Mouse (Mus musculus) midbrain, postnatal 0 days (tissue): ENCODE results near the gene Ffar3. TPM values are rescaled to one million over a fixed set of nuclear protein-coding genes. Genes with fewer than 3 reads are reported as not detected.

Experiments
- ATAC-seq: fragments of 200-750 bp; cut with Nextera tagmentation; 2 replicates; pipeline ENCODE4 v1.8.0; 2017; ENCODE audit warnings: moderate number of reproducible peaks, mild to moderate bottlenecking, moderate TSS enrichment, moderate library complexity; ENCODE audit not compliant: low FRiP score
- DNase-seq: peaks from one replicate; pipeline ENCODE4 v3.0.0-alpha.2; 2015; ENCODE audit warnings: low spot score
- H3K27ac ChIP-seq: fragments of 300-500 bp; sonication (generic); 2 replicates; pipeline ENCODE4 v1.5.1; 2014; ENCODE audit warnings: low read depth, mild to moderate bottlenecking, low read length, mixed read lengths
- H3K27me3 ChIP-seq: fragments of 300-500 bp; sonication (generic); 2 replicates; pipeline ENCODE4 v1.6.1; 2014; ENCODE audit warnings: low read length, control low read depth, mixed read lengths; ENCODE audit not compliant: insufficient read depth
- H3K36me3 ChIP-seq: fragments of 300-500 bp; sonication (generic); 2 replicates; pipeline ENCODE4 v1.6.1; 2014; ENCODE audit warnings: low read length, control low read depth, mixed read lengths; ENCODE audit not compliant: insufficient read depth
- H3K4me1 ChIP-seq: fragments of 300-500 bp; sonication (generic); 2 replicates; pipeline ENCODE4 v1.6.1; 2014; ENCODE audit warnings: mild to moderate bottlenecking, control low read depth, antibody characterized with exemption, low read length, mixed read lengths; ENCODE audit not compliant: insufficient read depth
- H3K4me2 ChIP-seq: fragments of 300-500 bp; sonication (generic); 2 replicates; pipeline ENCODE4 v1.6.1; 2014; ENCODE audit warnings: low read depth, mild to moderate bottlenecking, low read length, mixed read lengths; ENCODE audit not compliant: poor library complexity, severe bottlenecking
- H3K4me3 ChIP-seq: fragments of 300-500 bp; sonication (generic); 2 replicates; pipeline ENCODE4 v1.5.1; 2014; ENCODE audit warnings: low read depth, mild to moderate bottlenecking, low read length, moderate library complexity
- H3K9ac ChIP-seq: fragments of 300-500 bp; sonication (generic); replicated peaks from 2 replicates; pipeline ENCODE4 v1.6.1; 2014; ENCODE audit warnings: mild to moderate bottlenecking, low read length, moderate library complexity, mixed read lengths; ENCODE audit not compliant: poor library complexity, severe bottlenecking
- H3K9me3 ChIP-seq: fragments of 300-500 bp; sonication (generic); 2 replicates; pipeline ENCODE4 v1.6.1; 2016; ENCODE audit warnings: low read length, control low read depth
- CTCF ChIP-seq: IDR thresholded peaks from 2 replicates; pipeline ENCODE4 v1.5.1; 2016; ENCODE audit warnings: antibody characterized with exemption, mild to moderate bottlenecking
- WGBS: fragments of 180-500 bp; shearing (Covaris S2); extraction: QIAGEN DNeasy Blood & Tissue Kit; methylation state at CpG from one replicate; pipeline ENCODE4 v1.1.7; 2014; 5-methylcytosine and 5-hydroxymethylcytosine counted together
- polyA plus RNA-seq: library from polyadenylated mRNA; unstranded; fragments of >200 nt; fragmentation: Nextera tagmentation; extraction: Ambion mirVana; gene quantifications from 2 replicates; pipeline ENCODE4 v1.2.1, GENCODE M21; 2015
- total RNA-seq: library from RNA; depleted of rRNA; stranded (reverse); fragments of >200 nt; gene quantifications from 2 replicates; pipeline ENCODE4 v1.2.3, GENCODE M21; 2014

The Ffar3 gene
- total and polyA plus RNA-seq, 2 experiments from 2014 or later = not detected

DNA sequence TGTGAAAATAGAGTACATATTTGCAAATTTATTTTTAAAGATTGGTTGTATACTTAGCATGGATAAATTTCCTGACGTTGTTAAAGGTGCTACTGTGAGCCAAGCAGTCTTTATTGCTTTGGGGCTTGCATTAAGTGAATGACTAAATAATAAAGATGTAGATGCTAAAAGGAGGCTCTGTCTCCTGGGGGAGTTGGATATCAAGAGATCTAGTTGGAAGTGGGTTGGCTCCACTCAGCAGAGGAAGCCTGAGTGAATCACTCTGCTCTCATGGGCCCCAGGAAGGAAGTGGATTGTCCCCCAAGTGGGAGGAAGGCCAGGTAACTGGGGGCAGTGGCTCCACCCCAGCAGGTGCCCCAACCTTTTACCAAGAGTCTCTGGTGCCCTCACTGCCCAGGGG is 1.8 kb upstream of the Ffar3 start:
- TF ChIP-seq CTCF = no peak
- Histone ChIP-seq H3K4me3 (no peak overlapping the region), H3K9ac (no peak overlapping the region), H3K4me2 (no peak overlapping the region), H3K27ac (no peak overlapping the region), H3K36me3 (no peaks in the 10 kb centered on the region), H3K4me1 (no peaks in the 10 kb centered on the region), H3K27me3 (no peaks in the 10 kb centered on the region; the same call in none of the 2 replicates), H3K9me3 (no peaks in the 10 kb centered on the region)
- WGBS = 66% methylated on average over 1 of the region's 1 CpGs
- DNase-seq = no peak
- ATAC-seq = no peak

GRCm38 (mm10) chr7:30851421-30851820 is 4.6 kb downstream of the Ffar3 start:
- 77% methylated on average over 1 of the region's 1 CpGs for WGBS
- Histone ChIP-seq H3K27ac (no peak overlapping the region), H3K4me1 (peaks cover 2% of the 10 kb centered on the region; the same call in 1 of the 2 replicates), H3K9me3 (no peaks in the 10 kb centered on the region), H3K9ac (no peak overlapping the region), H3K4me3 (no peak overlapping the region), H3K4me2 (no peak overlapping the region), H3K36me3 (no peaks in the 10 kb centered on the region), H3K27me3 (no peaks in the 10 kb centered on the region; the same call in 1 of the 2 replicates)
- ATAC-seq (no peak), DNase-seq (no peak)
- no peak for TF ChIP-seq CTCF

- 86% methylated on average over 6 of the region's 6 CpGs for WGBS
- TF ChIP-seq CTCF = no peak
- Histone ChIP-seq H3K4me1 (peaks cover 2% of the 10 kb centered on the region; the same call in 1 of the 2 replicates), H3K27me3 (no peaks in the 10 kb centered on the region), H3K9ac (no peak overlapping the region), H3K9me3 (no peaks in the 10 kb centered on the region), H3K27ac (no peak overlapping the region), H3K36me3 (no peaks in the 10 kb centered on the region), H3K4me3 (no peak overlapping the region), H3K4me2 (no peak overlapping the region)
- DNase-seq = no peak
- ATAC-seq = no peak
These were observed 8.0 kb downstream of the Ffar3 start for GRCm38 (mm10) chr7:30847934-30848333.

DNA sequence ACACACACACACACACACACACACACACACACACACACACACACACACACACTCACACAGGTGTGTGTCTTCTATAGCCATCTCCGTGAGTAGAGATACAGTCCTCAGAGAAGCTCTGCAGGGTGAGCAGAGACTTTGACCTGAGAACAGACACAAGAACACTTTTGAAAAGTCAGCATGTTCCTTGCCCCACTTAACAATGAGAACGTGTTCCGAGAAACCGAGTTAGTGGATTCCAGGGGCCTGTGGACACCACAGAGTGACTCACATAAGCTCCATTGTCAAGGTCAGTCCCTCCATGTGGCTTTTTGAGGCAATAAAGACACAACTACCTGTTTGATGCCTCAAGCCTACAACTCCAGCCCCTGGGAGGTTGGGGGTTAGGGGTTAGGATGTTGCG is 8.6 kb downstream of the Ffar3 start:
- Histone ChIP-seq H3K27ac (no peak overlapping the region), H3K9me3 (no peaks in the 10 kb centered on the region), H3K27me3 (no peaks in the 10 kb centered on the region), H3K4me1 (peaks cover 2% of the 10 kb centered on the region; the same call in 1 of the 2 replicates), H3K36me3 (no peaks in the 10 kb centered on the region), H3K4me3 (no peak overlapping the region), H3K9ac (no peak overlapping the region), H3K4me2 (no peak overlapping the region)
- DNase-seq (no peak), ATAC-seq (no peak)
- TF ChIP-seq CTCF = no peak
- 75% methylated on average over 5 of the region's 5 CpGs for WGBS

DNA sequence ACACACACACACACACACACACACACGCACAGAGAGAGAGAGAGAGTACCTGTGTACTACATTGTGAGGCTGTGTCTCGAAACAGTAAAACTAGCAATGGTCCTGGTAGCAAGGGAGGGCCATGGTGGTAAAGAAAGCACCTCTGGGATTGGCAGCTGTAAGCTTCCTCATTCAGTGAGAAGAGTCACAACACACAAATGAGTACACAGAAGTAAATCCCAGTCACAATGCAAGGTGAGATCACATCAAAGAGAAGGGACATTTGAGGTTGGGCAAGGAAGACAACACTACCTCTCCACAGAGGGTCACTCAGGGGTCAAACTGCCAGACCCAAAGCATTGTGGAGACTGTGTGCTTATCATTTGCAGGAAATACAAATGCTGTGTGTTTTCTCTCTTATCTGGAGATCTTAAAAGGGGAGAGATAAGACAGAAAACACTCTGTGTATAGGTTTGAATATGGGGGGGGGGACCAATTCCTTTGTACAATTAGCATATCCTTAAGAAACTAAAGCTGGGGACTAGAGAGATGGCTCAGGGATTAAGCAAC is 9.4 kb downstream of the Ffar3 start:
- H3K27ac ChIP-seq = no peak overlapping the region
- H3K4me1 ChIP-seq = peaks cover 2% of the 10 kb centered on the region; the same call in 1 of the 2 replicates
- H3K4me2 ChIP-seq = no peak overlapping the region
- WGBS = 90% methylated on average over 2 of the region's 2 CpGs
- no peak overlapping the region for H3K9ac ChIP-seq
- no peaks in the 10 kb centered on the region for H3K27me3 ChIP-seq
- no peak overlapping the region for H3K4me3 ChIP-seq
- no peaks in the 10 kb centered on the region for H3K36me3 ChIP-seq
- H3K9me3 ChIP-seq = no peaks in the 10 kb centered on the region
- TF ChIP-seq CTCF = no peak
- DNase-seq (no peak), ATAC-seq (no peak)

GRCm38 (mm10) chr7:30844676-30845297 is 11.2 kb downstream of the Ffar3 start:
- peak overlapping the region; percentile 55; the same call in 1 of the 2 replicates for H3K27ac ChIP-seq
- H3K4me2 ChIP-seq = no peak overlapping the region
- peaks cover 2% of the 10 kb centered on the region; the same call in 1 of the 2 replicates for H3K4me1 ChIP-seq
- H3K27me3 ChIP-seq = no peaks in the 10 kb centered on the region
- TF ChIP-seq CTCF = no peak
- H3K36me3 ChIP-seq = no peaks in the 10 kb centered on the region
- no peak overlapping the region for H3K9ac ChIP-seq
- peak; percentile 15 for DNase-seq
- no peaks in the 10 kb centered on the region for H3K9me3 ChIP-seq
- 0 out of 2 replicates have a peak, but pooled peaks have one; percentile 41 for ATAC-seq
- H3K4me3 ChIP-seq = no peak overlapping the region
- WGBS = 28% methylated on average over 7 of the region's 7 CpGs
